Mouse (Mus musculus) forebrain, embryonic 14.5 days (tissue): ENCODE measurements at regions not wholly inside any gene's neighbourhood (a gene's known extent, or its start where the extent isn't known, plus 50 kb on each side); places are given as distances from the start of the nearest gene placed in this dataset.

ENCODE experiments used
- ATAC-seq: fragments of 200-750 bp; cut with Nextera tagmentation; 2 replicates; pipeline ENCODE4 v1.8.0; 2017; ENCODE audit warnings: mild to moderate bottlenecking, moderate library complexity
- DNase-seq: peaks from one replicate; pipeline ENCODE4 v3.0.0-alpha.2; 2015; ENCODE audit warnings: low spot score
- H3K27ac ChIP-seq: fragments of 300-500 bp; sonication (generic); 2 replicates; pipeline ENCODE4 v1.5.1; 2014; ENCODE audit warnings: low read depth, mild to moderate bottlenecking, control low read depth, low read length, moderate library complexity
- H3K27me3 ChIP-seq: fragments of 300-500 bp; sonication (generic); replicated peaks from 2 replicates; pipeline ENCODE4 v1.6.1; 2014; ENCODE audit warnings: low read length, control low read depth, mixed read lengths; ENCODE audit not compliant: control insufficient read depth, insufficient read depth
- H3K36me3 ChIP-seq: fragments of 300-500 bp; sonication (generic); 2 replicates; pipeline ENCODE4 v1.6.1; 2014; ENCODE audit warnings: low read length, control low read depth; ENCODE audit not compliant: control insufficient read depth, insufficient read depth
- H3K4me1 ChIP-seq: fragments of 300-500 bp; sonication (generic); 2 replicates; pipeline ENCODE4 v1.6.1; 2014; ENCODE audit warnings: antibody characterized with exemption, low read length, control low read depth; ENCODE audit not compliant: control insufficient read depth, insufficient read depth
- H3K4me2 ChIP-seq: fragments of 300-500 bp; sonication (generic); 2 replicates; pipeline ENCODE4 v1.6.1; 2014; ENCODE audit warnings: mild to moderate bottlenecking, control low read depth, low read length
- H3K4me3 ChIP-seq: fragments of 300-500 bp; sonication (generic); 2 replicates; pipeline ENCODE4 v1.5.1; 2014; ENCODE audit warnings: low read depth, low read length, control low read depth
- H3K9ac ChIP-seq: fragments of 300-500 bp; sonication (generic); 2 replicates; pipeline ENCODE4 v1.6.1; 2014; ENCODE audit warnings: mild to moderate bottlenecking, low read length, control low read depth, moderate library complexity
- H3K9me3 ChIP-seq: fragments of 300-500 bp; sonication (generic); replicated peaks from 2 replicates; pipeline ENCODE4 v1.6.1; 2016; ENCODE audit warnings: low read length, control low read depth, mixed read lengths; ENCODE audit not compliant: control insufficient read depth
- WGBS: fragments of 180-500 bp; shearing (Covaris S2); extraction: QIAGEN DNeasy Blood & Tissue Kit; methylation state at CpG from one replicate; pipeline ENCODE4 v1.1.7; 2014; 5-methylcytosine and 5-hydroxymethylcytosine counted together

GRCm38 (mm10) chr12:27670190-27670589 lies 327.8 kb upstream of the Sox11 start:
- Histone ChIP-seq H3K9me3 (no peaks in the 10 kb centered on the region), H3K27me3 (no peaks in the 10 kb centered on the region), H3K27ac (peak overlapping the region; percentile 70), H3K9ac (no peak overlapping the region), H3K4me1 (peaks cover 11% of the 10 kb centered on the region), H3K4me2 (peak overlapping the region; percentile 24), H3K36me3 (no peaks in the 10 kb centered on the region), H3K4me3 (no peak overlapping the region)
- WGBS = 27% methylated on average over 7 of the region's 7 CpGs
- DNase-seq (no peak), ATAC-seq (peak; percentile 35; the same call in 1 of the 2 replicates)

GRCm38 (mm10) chr12:27669542-27669941 lies 327.2 kb upstream of the Sox11 start:
- ATAC-seq (peak; percentile 83), DNase-seq (peak; percentile 84)
- Histone ChIP-seq H3K27me3 (no peaks in the 10 kb centered on the region), H3K9ac (no peak overlapping the region), H3K36me3 (no peaks in the 10 kb centered on the region), H3K4me1 (peaks cover 11% of the 10 kb centered on the region), H3K27ac (peak overlapping the region; percentile 79), H3K4me3 (no peak overlapping the region), H3K9me3 (no peaks in the 10 kb centered on the region), H3K4me2 (no peak overlapping the region)
- WGBS = 17% methylated on average over 6 of the region's 6 CpGs

GRCm38 (mm10) chr12:27666456-27666855 lies 324.1 kb upstream of the Sox11 start:
- peaks cover 8% of the 10 kb centered on the region for H3K4me1 ChIP-seq
- DNase-seq (no peak), ATAC-seq (no peak)
- no peaks in the 10 kb centered on the region for H3K36me3 ChIP-seq
- no peak overlapping the region for H3K4me3 ChIP-seq
- WGBS = 90% methylated on average over 2 of the region's 2 CpGs
- no peak overlapping the region for H3K27ac ChIP-seq
- H3K9me3 ChIP-seq = no peaks in the 10 kb centered on the region
- no peaks in the 10 kb centered on the region for H3K27me3 ChIP-seq
- no peak overlapping the region for H3K4me2 ChIP-seq
- no peak overlapping the region for H3K9ac ChIP-seq

GRCm38 (mm10) chr12:27663126-27663525 lies 320.8 kb upstream of the Sox11 start:
- Histone ChIP-seq H3K9me3 (no peaks in the 10 kb centered on the region), H3K9ac (no peak overlapping the region), H3K4me1 (peaks cover under 1% of the 10 kb centered on the region; the same call in 1 of the 2 replicates), H3K27ac (no peak overlapping the region), H3K4me2 (no peak overlapping the region), H3K4me3 (no peak overlapping the region), H3K27me3 (no peaks in the 10 kb centered on the region), H3K36me3 (no peaks in the 10 kb centered on the region)
- no peak for ATAC-seq
- no peak for DNase-seq
- WGBS = 92% methylated on average over 4 of the region's 4 CpGs

GRCm38 (mm10) chr12:27662723-27663122 lies 320.3 kb upstream of the Sox11 start:
- ATAC-seq (no peak), DNase-seq (no peak)
- Histone ChIP-seq H3K27me3 (no peaks in the 10 kb centered on the region), H3K27ac (no peak overlapping the region), H3K4me1 (peaks cover 4% of the 10 kb centered on the region; the same call in 1 of the 2 replicates), H3K9ac (no peak overlapping the region), H3K4me3 (no peak overlapping the region), H3K4me2 (no peak overlapping the region), H3K9me3 (no peaks in the 10 kb centered on the region), H3K36me3 (no peaks in the 10 kb centered on the region)
- 80% methylated on average over 5 of the region's 5 CpGs for WGBS

- H3K36me3 ChIP-seq = no peaks in the 10 kb centered on the region
- no peak overlapping the region for H3K4me3 ChIP-seq
- H3K27me3 ChIP-seq = no peaks in the 10 kb centered on the region
- H3K4me1 ChIP-seq = peaks cover 6% of the 10 kb centered on the region
- H3K9ac ChIP-seq = no peak overlapping the region
- H3K4me2 ChIP-seq = no peak overlapping the region
- no peaks in the 10 kb centered on the region for H3K9me3 ChIP-seq
- peak; percentile 33 for DNase-seq
- WGBS = 86% methylated on average over 4 of the region's 4 CpGs
- ATAC-seq = no peak
- H3K27ac ChIP-seq = no peak overlapping the region
These were observed 315.2 kb upstream of the Sox11 start for GRCm38 (mm10) chr12:27657536-27657935.

- H3K4me3 ChIP-seq = no peak overlapping the region
- peak; percentile 67 for DNase-seq
- H3K9me3 ChIP-seq = no peaks in the 10 kb centered on the region
- H3K4me1 ChIP-seq = peaks cover 6% of the 10 kb centered on the region
- no peak overlapping the region for H3K9ac ChIP-seq
- no peak overlapping the region for H3K4me2 ChIP-seq
- H3K27ac ChIP-seq = no peak overlapping the region
- no peak for ATAC-seq
- no peaks in the 10 kb centered on the region for H3K27me3 ChIP-seq
- WGBS = 67% methylated on average over 4 of the region's 4 CpGs
- H3K36me3 ChIP-seq = no peaks in the 10 kb centered on the region
These were observed 311.2 kb upstream of the Sox11 start for GRCm38 (mm10) chr12:27653541-27653940.

GRCm38 (mm10) chr12:27648602-27649001 lies 306.2 kb upstream of the Sox11 start:
- Histone ChIP-seq H3K27me3 (no peaks in the 10 kb centered on the region), H3K9ac (no peak overlapping the region), H3K27ac (no peak overlapping the region), H3K4me3 (no peak overlapping the region), H3K4me2 (no peak overlapping the region), H3K36me3 (no peaks in the 10 kb centered on the region), H3K4me1 (peaks cover 8% of the 10 kb centered on the region; the same call in 1 of the 2 replicates), H3K9me3 (no peaks in the 10 kb centered on the region)
- ATAC-seq (no peak), DNase-seq (peak; percentile 34)
- WGBS = 75% methylated on average over 4 of the region's 4 CpGs

- Histone ChIP-seq H3K9me3 (no peaks in the 10 kb centered on the region), H3K27ac (peak overlapping the region; percentile 68), H3K9ac (no peak overlapping the region), H3K4me1 (peaks cover 8% of the 10 kb centered on the region; the same call in 1 of the 2 replicates), H3K36me3 (no peaks in the 10 kb centered on the region), H3K4me3 (no peak overlapping the region), H3K27me3 (no peaks in the 10 kb centered on the region), H3K4me2 (no peak overlapping the region)
- DNase-seq (peak; percentile 91), ATAC-seq (peak; percentile 93)
- 4% methylated on average over 11 of the region's 11 CpGs for WGBS
These were observed 304.3 kb upstream of the Sox11 start for GRCm38 (mm10) chr12:27646497-27647307.
